Mouse (Mus musculus): Measurements from ENCODE around the gene Barx2. TPM values are rescaled to one million over a fixed set of nuclear protein-coding genes. Genes with fewer than 3 reads are reported as not detected.
"Not testable (repeated sequence)": the region's sequence is repeated elsewhere in the genome, so short reads cannot be mapped to it uniquely, and the experiment has no call there.

Barx2 gene
- polyA plus RNA-seq (2012; rRNA removed), result 0.05 and 0.07 TPM in 2 replicates

GRCm38 (mm10) chr9:31912921-31913738 is at the start of gene Barx2:
Gene Barx2, minus strand, starts transcription at chr9:31913462.
- no peak for DNase-seq (ENCODE audit: low read depth)

GRCm38 (mm10) chr9:31962265-31962664 is 49.0 kb upstream of the Barx2 start:
- no peak for DNase-seq (ENCODE audit: low read depth)

GRCm38 (mm10) chr9:31960488-31960887 is 47.2 kb upstream of the Barx2 start:
- DNase-seq (ENCODE audit: low read depth), result no peak

GRCm38 (mm10) chr9:31958120-31958519 is 44.9 kb upstream of the Barx2 start:
- no peak for DNase-seq (ENCODE audit: low read depth)

DNA sequence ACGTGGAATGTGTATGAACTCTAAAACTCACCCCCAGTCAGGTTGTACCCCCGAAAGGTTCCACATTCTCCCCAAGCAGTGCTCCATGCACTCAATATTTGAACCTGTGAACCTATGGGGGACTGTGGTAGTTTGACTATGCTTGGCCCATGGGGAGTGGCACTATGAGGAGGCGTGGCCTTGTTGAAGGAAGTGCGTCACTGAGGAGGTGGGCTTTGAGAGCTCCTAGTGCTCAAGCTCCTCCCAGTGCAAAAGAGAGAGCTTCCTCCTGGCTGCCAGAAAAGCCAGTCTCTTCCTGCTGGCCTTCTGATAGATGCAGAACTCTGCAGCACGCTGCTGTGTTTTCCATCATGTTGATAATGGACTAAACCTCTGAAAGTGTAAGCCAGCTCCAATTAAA is 37.2 kb upstream of the Barx2 start:
- DNase-seq (ENCODE audit: low read depth), result no peak

- DNase-seq (ENCODE audit: low read depth), result no peak
These were observed 35.8 kb upstream of the Barx2 start for GRCm38 (mm10) chr9:31949031-31949430.

GRCm38 (mm10) chr9:31947051-31947450 is 33.8 kb upstream of the Barx2 start:
- DNase-seq (ENCODE audit: low read depth), result no peak

GRCm38 (mm10) chr9:31942334-31942733 is 29.1 kb upstream of the Barx2 start:
- DNase-seq (ENCODE audit: low read depth), result no peak

- not testable (repeated sequence) for DNase-seq (ENCODE audit: low read depth)
These were observed 23.2 kb upstream of the Barx2 start for GRCm38 (mm10) chr9:31936486-31936885.

DNA sequence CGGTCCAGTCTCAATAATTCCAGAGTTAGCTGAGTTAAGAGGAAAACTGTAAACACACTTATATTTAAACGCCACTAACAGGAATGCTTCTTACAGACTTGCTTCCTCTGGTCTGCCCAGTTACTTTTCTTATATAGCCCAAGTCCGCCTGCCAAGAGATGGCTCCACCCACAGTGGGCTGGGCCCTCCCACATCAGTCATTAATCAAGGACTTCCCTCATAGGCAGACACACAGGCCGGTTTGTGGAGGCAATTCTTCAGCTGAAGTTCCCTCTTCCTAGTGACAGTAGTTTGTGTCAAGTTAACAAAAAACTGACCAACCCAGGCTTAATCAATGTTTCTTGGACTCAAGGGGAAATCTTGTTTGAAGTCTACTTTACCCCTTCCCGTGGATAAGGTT is 18.4 kb upstream of the Barx2 start:
- DNase-seq (ENCODE audit: low read depth), result no peak

- no peak for DNase-seq (ENCODE audit: low read depth)
These were observed 18.0 kb upstream of the Barx2 start for GRCm38 (mm10) chr9:31931255-31931654.

DNA sequence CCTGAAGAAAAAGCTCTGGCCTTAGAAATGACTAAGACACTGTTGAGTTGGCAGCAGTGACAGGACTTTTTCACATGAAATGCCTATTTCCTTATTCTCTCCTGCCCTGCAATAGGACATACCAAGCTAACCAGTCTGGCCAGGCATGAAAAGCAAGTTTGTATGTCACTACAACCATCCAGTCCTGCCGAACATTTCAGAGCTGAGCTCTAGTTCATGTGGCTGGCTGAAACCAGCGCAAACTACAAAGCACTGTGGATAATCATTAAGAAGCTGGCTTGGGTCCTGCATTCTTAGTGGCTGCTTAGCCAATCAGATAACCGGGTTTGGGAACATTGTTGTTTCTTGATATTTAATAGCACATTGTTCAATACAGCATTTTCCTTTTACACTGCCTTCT is 13.5 kb upstream of the Barx2 start:
- DNase-seq (ENCODE audit: low read depth), result no peak

DNA sequence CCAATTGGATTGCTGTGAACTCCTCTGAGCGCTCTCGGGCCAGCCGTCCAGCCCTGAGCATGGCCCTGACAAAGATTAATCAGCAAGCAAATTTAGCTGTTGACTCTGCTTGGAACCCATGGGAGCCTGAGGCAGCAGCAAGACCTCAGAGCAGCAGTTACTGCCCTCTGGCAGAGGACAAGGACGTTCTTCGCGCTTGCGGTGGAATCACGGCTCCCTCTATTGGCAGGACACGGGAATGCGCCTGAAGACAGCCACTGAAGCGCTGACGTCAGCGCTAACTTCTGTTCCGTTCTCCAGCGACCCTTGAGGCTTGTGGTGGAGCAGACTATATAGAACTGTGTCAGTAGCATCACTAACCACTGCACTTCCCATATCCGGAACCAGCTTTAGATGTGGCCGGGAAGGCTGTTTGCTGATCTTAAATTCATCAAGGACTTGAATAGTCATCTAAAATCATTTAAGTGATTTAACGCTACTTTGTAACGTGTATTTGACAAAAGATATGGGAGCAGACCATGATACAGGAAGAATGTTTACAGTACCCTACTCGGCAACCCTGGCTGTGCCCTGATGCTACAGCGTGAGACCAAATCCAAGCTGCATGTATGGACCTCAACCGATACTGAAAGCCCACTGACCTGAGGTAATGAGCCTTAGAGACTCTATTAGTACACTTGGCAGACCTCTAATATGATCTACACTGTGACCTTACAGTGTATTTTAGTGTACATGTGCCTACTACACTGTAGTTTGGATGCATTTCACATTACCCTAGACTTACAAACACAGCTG is 12.8 kb upstream of the Barx2 start:
- DNase-seq (ENCODE audit: low read depth), result no peak

- no peak for DNase-seq (ENCODE audit: low read depth)
These were observed 10.3 kb upstream of the Barx2 start for GRCm38 (mm10) chr9:31923529-31923928.

- DNase-seq (ENCODE audit: low read depth), result no peak
These were observed 6.5 kb upstream of the Barx2 start for GRCm38 (mm10) chr9:31919802-31920201.

DNA sequence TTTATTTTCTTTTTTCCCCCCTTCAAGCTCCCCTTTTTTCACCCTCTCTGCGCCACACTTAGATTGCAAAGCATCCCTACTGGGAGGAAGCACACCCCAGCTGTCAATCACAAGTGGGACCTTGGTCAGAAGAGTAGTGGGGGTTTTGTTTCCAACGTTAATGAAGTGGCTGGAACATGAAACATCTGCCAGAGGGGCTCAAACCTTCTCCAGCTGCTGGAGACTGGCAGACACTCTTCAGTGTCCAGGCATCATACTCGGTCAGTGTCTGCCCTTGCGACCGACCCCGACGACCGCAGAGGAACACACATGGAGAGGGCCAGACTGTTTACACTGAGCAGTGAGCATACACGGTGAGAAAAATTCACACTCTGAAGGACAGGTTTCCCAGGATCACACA is 3.2 kb upstream of the Barx2 start:
- no peak for DNase-seq (ENCODE audit: low read depth)

- no peak for DNase-seq (ENCODE audit: low read depth)
These were observed 1.6 kb upstream of the Barx2 start for GRCm38 (mm10) chr9:31914871-31915270.

- no peak for DNase-seq (ENCODE audit: low read depth)
These were observed 703 bp upstream of the Barx2 start for GRCm38 (mm10) chr9:31913739-31914591.

- no peak for DNase-seq (ENCODE audit: low read depth)
These were observed 725 bp downstream of the Barx2 start for GRCm38 (mm10) chr9:31912553-31912920.

DNA sequence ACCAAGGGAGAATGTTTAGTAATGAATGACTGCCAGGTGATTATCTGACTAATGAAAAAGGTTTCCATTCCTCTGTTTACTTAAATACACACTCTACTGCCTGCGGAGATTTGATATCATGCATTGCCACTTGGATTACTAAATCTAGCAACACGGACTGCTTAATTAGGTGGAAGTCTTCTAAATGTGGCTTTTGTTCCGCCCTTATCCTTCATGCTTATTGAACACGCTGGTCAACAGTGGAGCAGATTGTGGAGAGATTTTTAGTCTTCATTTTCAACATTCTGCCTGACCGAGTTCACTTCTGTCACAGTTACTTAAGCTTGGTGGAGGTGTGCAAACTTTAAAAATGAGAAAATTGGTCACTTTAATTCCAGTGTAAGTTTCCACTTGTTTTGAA is 3.0 kb downstream of the Barx2 start:
- no peak for DNase-seq (ENCODE audit: low read depth)

DNA sequence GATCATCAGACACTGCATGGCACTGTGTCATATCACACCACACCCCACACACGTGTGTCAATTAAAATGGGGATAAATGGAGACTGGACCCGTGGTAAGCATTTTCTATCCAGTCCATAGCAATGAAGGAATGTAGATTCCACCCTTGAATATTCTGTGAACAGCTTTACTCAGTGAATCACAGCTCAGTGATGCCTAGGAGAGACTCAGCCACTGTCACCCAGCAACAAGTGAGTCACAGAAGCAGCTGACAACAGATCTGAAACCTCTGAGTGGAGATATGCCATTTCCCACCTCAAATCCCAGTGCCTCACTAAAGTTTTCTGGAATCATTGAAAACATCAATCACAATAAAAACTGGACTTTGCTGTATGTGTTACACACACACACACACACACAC is 11.5 kb downstream of the Barx2 start:
- no peak for DNase-seq (ENCODE audit: low read depth)

- DNase-seq (ENCODE audit: low read depth), result no peak
These were observed 18.4 kb downstream of the Barx2 start for GRCm38 (mm10) chr9:31894775-31895320.

Data from gonadal fat pad, adult 2 months (tissue).